Mouse (Mus musculus) heart, embryonic 15.5 days (tissue): ENCODE measurements around the gene Donson. TPM values are rescaled to one million over a fixed set of nuclear protein-coding genes. Genes with fewer than 3 reads are reported as not detected.

Experiments
- ATAC-seq: fragments of 200-750 bp; cut with Nextera tagmentation; replicated peaks from 2 replicates; pipeline ENCODE4 v1.8.0; 2017; ENCODE audit warnings: low read depth, moderate TSS enrichment; ENCODE audit not compliant: insufficient number of reproducible peaks, insufficient read depth, low FRiP score
- H3K27ac ChIP-seq: fragments of 300-500 bp; sonication (generic); 2 replicates; pipeline ENCODE4 v1.5.1; 2015; ENCODE audit warnings: mild to moderate bottlenecking, inconsistent platforms
- H3K27me3 ChIP-seq: fragments of 300-500 bp; sonication (generic); 2 replicates; pipeline ENCODE4 v1.6.1; 2015; ENCODE audit warnings: inconsistent platforms
- H3K36me3 ChIP-seq: fragments of 300-500 bp; sonication (generic); 2 replicates; pipeline ENCODE4 v1.6.1; 2015; ENCODE audit warnings: mild to moderate bottlenecking, inconsistent platforms
- H3K4me1 ChIP-seq: fragments of 300-500 bp; sonication (generic); replicated peaks from 2 replicates; pipeline ENCODE4 v1.6.1; 2015; ENCODE audit warnings: inconsistent platforms
- H3K4me2 ChIP-seq: fragments of 300-500 bp; sonication (generic); 2 replicates; pipeline ENCODE4 v1.6.1; 2015; ENCODE audit warnings: inconsistent platforms, mild to moderate bottlenecking, moderate library complexity
- H3K4me3 ChIP-seq: fragments of 300-500 bp; sonication (generic); 2 replicates; pipeline ENCODE4 v1.5.1; 2015; ENCODE audit warnings: mild to moderate bottlenecking, inconsistent platforms
- H3K9ac ChIP-seq: fragments of 300-500 bp; sonication (generic); 2 replicates; pipeline ENCODE4 v1.6.1; 2015; ENCODE audit warnings: mild to moderate bottlenecking, inconsistent platforms
- H3K9me3 ChIP-seq: fragments of 300-500 bp; sonication (generic); replicated peaks from 2 replicates; pipeline ENCODE4 v1.6.1; 2016; ENCODE audit warnings: inconsistent platforms
- WGBS: fragments of 180-500 bp; shearing (Covaris S2); methylation state at CpG from one replicate; pipeline ENCODE4 v1.1.7; 2015; ENCODE audit warnings: mixed read lengths; 5-methylcytosine and 5-hydroxymethylcytosine counted together
- polyA plus RNA-seq: library from polyadenylated mRNA; unstranded; fragments of >200 nt; fragmentation: Nextera tagmentation; extraction: Ambion mirVana; gene quantifications from 2 replicates; pipeline ENCODE4 v1.2.1, GENCODE M21; 2015

The Donson gene
- polyA plus RNA-seq, 1 experiment from 2014 or later: 10.7 TPM

GRCm38 (mm10) chr16:91717399-91717798 is 28.8 kb upstream of the Donson start:
- Histone ChIP-seq H3K4me2 (no peak overlapping the region), H3K27ac (no peak overlapping the region), H3K9ac (no peak overlapping the region), H3K27me3 (no peaks in the 10 kb centered on the region), H3K36me3 (peaks cover 38% of the 10 kb centered on the region), H3K4me1 (no peaks in the 10 kb centered on the region), H3K4me3 (no peak overlapping the region), H3K9me3 (no peaks in the 10 kb centered on the region)
- 65% methylated on average over 4 of the region's 4 CpGs for WGBS
- 0 out of 2 replicates have a peak, but pooled peaks have one; percentile 16 for ATAC-seq

GRCm38 (mm10) chr16:91716927-91717349 is 28.4 kb upstream of the Donson start:
- Histone ChIP-seq H3K9ac (no peak overlapping the region), H3K9me3 (no peaks in the 10 kb centered on the region), H3K27me3 (no peaks in the 10 kb centered on the region), H3K27ac (no peak overlapping the region), H3K4me1 (no peaks in the 10 kb centered on the region), H3K36me3 (peaks cover 41% of the 10 kb centered on the region), H3K4me2 (no peak overlapping the region), H3K4me3 (no peak overlapping the region)
- 51% methylated on average over 11 of the region's 11 CpGs for WGBS
- peak; percentile 73 for ATAC-seq

GRCm38 (mm10) chr16:91710241-91710640 is 21.7 kb upstream of the Donson start:
- no peak for ATAC-seq
- Histone ChIP-seq H3K4me2 (no peak overlapping the region), H3K4me1 (no peaks in the 10 kb centered on the region), H3K27me3 (no peaks in the 10 kb centered on the region), H3K4me3 (no peak overlapping the region), H3K36me3 (peaks cover 34% of the 10 kb centered on the region), H3K27ac (no peak overlapping the region), H3K9ac (no peak overlapping the region), H3K9me3 (no peaks in the 10 kb centered on the region)
- 65% methylated on average over 7 of the region's 7 CpGs for WGBS

DNA sequence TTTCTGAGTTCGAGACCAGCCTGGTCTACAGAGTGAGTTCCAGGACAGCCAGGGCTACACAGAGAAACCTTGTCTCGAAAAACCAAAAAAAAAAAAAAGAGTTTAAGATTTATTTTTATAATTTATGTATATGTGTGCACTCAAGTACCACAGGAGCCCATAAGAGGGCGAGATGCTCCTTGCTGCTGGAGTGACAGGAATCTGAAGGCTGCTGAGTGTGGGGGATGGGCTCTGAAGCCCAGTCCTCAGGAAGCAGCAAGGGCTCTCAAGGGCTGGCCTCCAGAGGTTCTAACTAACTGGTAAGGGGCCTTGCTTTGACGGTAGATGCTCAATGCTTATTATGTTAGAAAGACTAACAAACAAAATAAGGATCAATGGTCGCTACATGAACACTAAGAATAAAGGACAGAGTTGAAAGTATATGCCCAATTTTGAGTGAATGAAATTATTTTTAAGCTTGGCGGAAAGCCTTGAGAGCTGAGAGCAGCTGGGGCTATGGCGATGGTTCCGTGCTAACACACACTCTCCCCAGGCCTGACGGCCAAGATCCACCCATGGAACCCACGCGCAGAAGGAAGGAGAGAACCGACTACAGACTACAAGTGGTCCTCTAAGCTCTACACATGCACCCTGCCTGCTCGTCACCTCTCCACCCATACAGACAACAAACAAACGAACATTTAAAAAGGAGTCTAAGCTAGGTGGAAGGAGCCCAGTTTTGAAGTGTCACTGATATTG is 16.2 kb upstream of the Donson start:
- Histone ChIP-seq H3K27ac (no peak overlapping the region), H3K4me2 (no peak overlapping the region), H3K4me1 (no peaks in the 10 kb centered on the region), H3K27me3 (no peaks in the 10 kb centered on the region), H3K36me3 (peaks cover 38% of the 10 kb centered on the region), H3K4me3 (no peak overlapping the region), H3K9ac (no peak overlapping the region), H3K9me3 (no peaks in the 10 kb centered on the region)
- 77% methylated on average over 14 of the region's 14 CpGs for WGBS
- no peak for ATAC-seq

DNA sequence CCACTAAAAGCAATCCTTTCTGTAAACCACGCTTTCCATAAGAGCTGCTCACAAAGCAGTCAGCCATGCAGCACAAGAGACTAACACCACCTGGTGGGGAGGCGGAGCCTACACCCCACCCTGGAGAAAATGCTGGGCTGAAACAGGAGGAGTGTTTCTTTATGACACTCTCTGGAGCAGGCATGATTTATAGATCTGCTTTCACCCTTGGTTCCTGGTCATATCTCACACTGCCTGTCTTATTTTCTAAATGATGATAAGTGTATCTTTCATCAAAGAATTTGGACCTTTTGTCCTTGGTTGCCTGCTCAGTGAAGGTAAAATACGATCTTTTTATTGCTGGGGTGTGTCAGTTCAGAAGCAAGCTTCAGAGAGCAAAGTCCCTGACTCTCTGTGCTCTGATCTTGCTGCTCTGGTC is 14.2 kb upstream of the Donson start:
- no peak for ATAC-seq
- 81% methylated on average over 3 of the region's 3 CpGs for WGBS
- Histone ChIP-seq H3K9ac (no peak overlapping the region), H3K4me2 (no peak overlapping the region), H3K27me3 (no peaks in the 10 kb centered on the region), H3K27ac (no peak overlapping the region), H3K9me3 (no peaks in the 10 kb centered on the region), H3K36me3 (peaks cover 42% of the 10 kb centered on the region), H3K4me3 (no peak overlapping the region), H3K4me1 (no peaks in the 10 kb centered on the region)

GRCm38 (mm10) chr16:91701908-91702307 is 13.3 kb upstream of the Donson start:
- Histone ChIP-seq H3K4me2 (no peak overlapping the region), H3K9me3 (no peaks in the 10 kb centered on the region), H3K4me1 (no peaks in the 10 kb centered on the region), H3K27me3 (no peaks in the 10 kb centered on the region), H3K9ac (no peak overlapping the region), H3K4me3 (no peak overlapping the region), H3K27ac (no peak overlapping the region), H3K36me3 (peaks cover 48% of the 10 kb centered on the region)
- 81% methylated on average over 13 of the region's 13 CpGs for WGBS
- no peak for ATAC-seq

DNA sequence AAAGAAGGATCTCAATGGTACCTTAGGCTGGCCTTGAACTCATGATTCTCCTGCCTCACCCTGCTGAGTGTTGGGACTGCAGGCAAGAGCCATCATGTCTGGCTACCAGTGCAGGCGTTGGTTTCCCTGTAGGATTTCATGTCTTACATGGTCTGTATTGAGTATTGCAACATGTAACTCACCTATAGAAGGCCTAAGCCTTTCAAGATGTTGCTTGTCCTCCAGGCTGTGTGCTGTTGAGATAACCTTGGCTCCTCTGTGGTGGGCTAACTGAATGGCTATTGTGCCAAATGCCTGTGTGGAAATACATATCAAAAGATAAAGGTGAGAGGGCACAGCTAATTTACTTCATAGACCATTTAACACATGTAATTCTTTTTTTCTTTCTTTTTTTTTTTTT is 10.4 kb upstream of the Donson start:
- WGBS: 91% methylated on average over 1 of the region's 1 CpGs
- H3K9ac ChIP-seq: no peak overlapping the region
- H3K36me3 ChIP-seq: peaks cover 39% of the 10 kb centered on the region
- H3K9me3 ChIP-seq: no peaks in the 10 kb centered on the region
- no peak overlapping the region for H3K4me2 ChIP-seq
- H3K27me3 ChIP-seq: no peaks in the 10 kb centered on the region
- ATAC-seq: no peak
- no peak overlapping the region for H3K27ac ChIP-seq
- H3K4me3 ChIP-seq: no peak overlapping the region
- H3K4me1 ChIP-seq: no peaks in the 10 kb centered on the region

DNA sequence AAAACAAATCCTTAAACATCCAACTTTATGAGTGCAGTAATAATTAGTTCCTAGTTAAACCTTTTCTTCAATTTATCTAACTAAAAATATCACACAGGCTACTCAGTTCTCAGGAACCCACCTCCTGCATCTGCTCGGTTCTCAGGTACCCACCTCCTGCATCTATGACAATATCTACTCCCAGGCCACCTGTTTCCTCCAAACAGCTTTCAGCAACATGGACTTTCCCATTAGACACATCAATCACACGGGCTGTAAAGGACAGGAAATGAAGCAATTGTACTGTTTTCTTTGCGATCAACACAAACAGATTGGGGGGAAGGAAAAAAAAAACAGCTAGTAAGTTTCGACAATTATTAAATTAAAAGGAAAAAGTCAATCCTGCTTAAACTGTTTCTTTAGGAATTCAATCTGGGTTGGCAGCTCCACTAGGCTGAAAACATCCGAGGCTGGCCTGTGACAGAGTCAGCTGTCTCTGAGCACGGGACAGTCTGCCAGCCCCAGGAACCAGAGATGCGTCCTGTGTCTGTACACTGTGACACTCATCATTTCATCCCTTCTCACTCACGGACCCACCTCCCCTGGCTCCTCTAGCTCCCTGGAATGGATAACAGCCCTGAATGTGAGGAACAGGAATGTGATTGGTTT is 6.7 kb upstream of the Donson start:
- 55% methylated on average over 8 of the region's 8 CpGs for WGBS
- Histone ChIP-seq H3K9ac (no peak overlapping the region), H3K36me3 (peaks cover 32% of the 10 kb centered on the region), H3K27ac (no peak overlapping the region), H3K9me3 (no peaks in the 10 kb centered on the region), H3K4me3 (no peak overlapping the region), H3K4me2 (no peak overlapping the region), H3K4me1 (no peaks in the 10 kb centered on the region), H3K27me3 (no peaks in the 10 kb centered on the region)
- no peak for ATAC-seq

- ATAC-seq: peak; percentile 87; the same call in 1 of the 2 replicates
- H3K9me3 ChIP-seq: no peaks in the 10 kb centered on the region
- no peak overlapping the region for H3K27ac ChIP-seq
- H3K27me3 ChIP-seq: no peaks in the 10 kb centered on the region
- WGBS: 27% methylated on average over 14 of the region's 14 CpGs
- peaks cover 31% of the 10 kb centered on the region for H3K36me3 ChIP-seq
- H3K4me1 ChIP-seq: peaks cover 4% of the 10 kb centered on the region
- no peak overlapping the region for H3K4me3 ChIP-seq
- H3K4me2 ChIP-seq: no peak overlapping the region
- no peak overlapping the region for H3K9ac ChIP-seq
Observed at GRCm38 (mm10) chr16:91694455-91695084, 6.0 kb upstream of the Donson start.

DNA sequence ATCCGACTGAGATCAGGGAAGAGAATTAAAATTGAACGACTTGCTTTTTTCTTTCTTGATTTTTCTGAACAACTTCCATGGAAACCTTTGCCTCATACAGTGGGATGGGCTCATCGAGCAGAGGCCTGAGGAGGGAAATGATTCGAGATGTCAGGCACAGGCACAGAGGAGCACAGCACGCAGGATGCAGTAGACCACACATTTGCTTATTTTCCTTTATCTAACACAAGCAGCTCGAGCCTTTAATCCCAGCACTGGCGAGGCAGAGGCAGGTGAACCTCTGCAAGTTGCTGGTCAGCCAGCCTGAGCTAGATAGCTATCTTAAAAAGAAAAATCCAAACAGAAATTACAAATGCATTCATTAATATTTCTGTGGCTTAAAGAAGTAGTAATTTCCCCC is 1.2 kb upstream of the Donson start:
- Histone ChIP-seq H3K9me3 (no peaks in the 10 kb centered on the region), H3K36me3 (peaks cover 10% of the 10 kb centered on the region), H3K4me1 (peaks cover 16% of the 10 kb centered on the region), H3K27me3 (no peaks in the 10 kb centered on the region), H3K4me3 (no peak overlapping the region), H3K27ac (no peak overlapping the region), H3K9ac (no peak overlapping the region), H3K4me2 (0 out of 2 replicates have a peak overlapping the region, but pooled peaks have one; percentile 18)
- no peak for ATAC-seq
- 42% methylated on average over 7 of the region's 7 CpGs for WGBS

DNA sequence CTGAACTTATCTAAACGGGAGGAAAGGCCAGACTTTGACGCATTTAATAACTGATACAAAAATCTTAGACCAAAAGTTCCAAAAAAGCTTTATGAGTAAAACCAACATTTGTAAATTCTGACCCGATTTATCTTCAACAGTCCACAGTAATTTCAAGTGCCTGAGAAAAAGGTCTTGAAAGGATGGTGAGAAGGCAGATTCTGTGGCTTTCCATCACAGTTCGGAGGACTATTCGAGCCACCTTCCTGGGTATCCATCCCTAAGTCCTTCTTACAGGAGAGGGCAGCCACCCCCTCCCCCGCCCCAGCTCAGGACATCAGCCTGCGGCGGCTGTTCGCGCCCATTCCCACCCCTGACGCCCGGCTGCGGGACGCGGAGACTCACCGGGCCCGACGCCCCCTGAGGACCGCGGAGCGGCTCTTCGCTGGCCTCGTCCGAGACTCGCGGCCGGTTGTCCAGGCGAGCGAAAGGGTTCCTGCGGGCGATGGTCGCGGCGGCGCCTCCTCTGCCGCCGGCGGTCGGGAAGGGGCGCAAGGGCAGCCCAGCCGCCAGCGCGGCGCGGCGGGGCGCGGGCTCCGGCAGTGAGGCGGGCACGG is 449 bp downstream of the Donson start:
- no peaks in the 10 kb centered on the region for H3K9me3 ChIP-seq
- peak overlapping the region; percentile 78 for H3K27ac ChIP-seq
- peak overlapping the region; percentile 85 for H3K9ac ChIP-seq
- peak overlapping the region; percentile 89 for H3K4me3 ChIP-seq
- H3K36me3 ChIP-seq: peaks cover 14% of the 10 kb centered on the region; the same call in 1 of the 2 replicates
- peaks cover 16% of the 10 kb centered on the region for H3K4me1 ChIP-seq
- peak overlapping the region; percentile 96 for H3K4me2 ChIP-seq
- no peaks in the 10 kb centered on the region for H3K27me3 ChIP-seq
- under 1% methylated on average over 50 of the region's 51 CpGs for WGBS
- ATAC-seq: peak; percentile 52
